Mouse (Mus musculus) frontal cortex, postnatal 14 days (tissue): ENCODE measurements around the gene Kyat3.

Experiments
- DNase-seq, 2 experiments: peaks; one replicate each; pipeline ENCODE4 v3.0.0; 2022; ENCODE audit warnings: low spot score in 2 of 2

Kyat3 gene

GRCm38 (mm10) chr3:142747673-142748072 is 46.8 kb downstream of the Kyat3 start:
- no peak for DNase-seq

- no peak for DNase-seq
These were observed 48.3 kb downstream of the Kyat3 start for GRCm38 (mm10) chr3:142749131-142749530.

- no peak for DNase-seq
These were observed 54.4 kb downstream of the Kyat3 start for GRCm38 (mm10) chr3:142755132-142755867.

GRCm38 (mm10) chr3:142757841-142758240 is 57.0 kb downstream of the Kyat3 start:
- DNase-seq: no peak

DNA sequence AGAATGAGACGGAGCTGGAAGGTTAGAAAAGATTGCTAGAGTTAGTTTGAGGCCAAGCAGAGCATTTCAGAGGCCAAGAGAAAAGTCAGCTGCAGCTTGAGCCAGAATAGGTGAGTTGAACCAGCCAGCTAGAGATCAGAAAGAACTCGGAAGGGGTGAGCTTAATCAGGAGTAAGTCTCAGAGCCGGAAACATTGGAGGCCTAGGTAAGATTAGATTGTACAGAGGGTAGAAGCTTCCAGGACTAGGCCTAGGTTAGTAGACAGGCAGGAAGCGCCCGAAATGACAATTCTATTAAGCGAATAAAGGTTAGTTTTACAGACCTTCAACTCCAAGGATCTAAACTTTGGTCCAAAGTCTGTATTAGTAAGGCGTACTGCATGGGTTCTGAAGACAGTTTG is 57.7 kb downstream of the Kyat3 start:
- no peak for DNase-seq

- DNase-seq: no peak
These were observed 59.5 kb downstream of the Kyat3 start for GRCm38 (mm10) chr3:142760356-142760755.

DNA sequence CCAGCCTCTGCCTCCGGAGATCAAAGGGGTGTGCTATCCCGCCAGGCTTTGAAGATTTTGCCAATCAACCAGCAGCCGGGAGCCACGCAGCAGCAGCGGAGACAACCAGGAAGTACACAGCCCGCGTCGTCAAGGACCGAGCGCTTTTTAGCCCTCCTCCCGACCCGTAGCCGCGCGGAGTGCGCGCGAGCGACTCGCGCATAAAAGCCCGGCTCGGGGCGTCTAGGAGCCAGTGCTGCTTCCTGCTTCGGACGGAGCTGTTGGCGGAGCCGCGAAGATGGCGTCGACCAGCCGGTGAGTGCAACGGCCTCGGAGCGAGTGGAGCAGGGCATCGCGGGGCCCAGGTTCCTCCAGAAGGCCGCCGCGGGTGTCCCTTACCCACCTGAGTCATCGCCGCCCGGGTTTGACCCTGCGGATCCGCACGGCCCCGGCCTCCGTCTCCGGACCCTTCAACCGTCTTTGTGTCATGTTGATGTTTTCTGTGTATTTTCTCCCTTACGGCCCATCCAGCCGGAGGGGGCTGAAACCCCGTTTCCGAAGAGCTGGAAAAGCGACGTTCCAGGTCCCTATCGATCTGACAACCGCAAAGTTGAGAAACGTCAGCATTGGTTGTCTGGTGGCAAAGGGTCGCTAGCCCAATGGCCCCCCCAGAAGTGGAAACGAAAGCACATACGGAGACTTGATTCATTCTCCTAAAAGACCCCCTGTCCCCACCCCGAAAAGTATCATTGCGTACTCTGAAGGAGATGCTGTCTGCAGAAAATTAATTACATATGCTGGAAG is 64.3 kb downstream of the Kyat3 start, which contains the start of gene Gtf2b:
Gtf2b (plus strand) TSS at position 51 of the 783 bp plus-strand sequence.
- DNase-seq: peak; percentile 84 to 88

DNA sequence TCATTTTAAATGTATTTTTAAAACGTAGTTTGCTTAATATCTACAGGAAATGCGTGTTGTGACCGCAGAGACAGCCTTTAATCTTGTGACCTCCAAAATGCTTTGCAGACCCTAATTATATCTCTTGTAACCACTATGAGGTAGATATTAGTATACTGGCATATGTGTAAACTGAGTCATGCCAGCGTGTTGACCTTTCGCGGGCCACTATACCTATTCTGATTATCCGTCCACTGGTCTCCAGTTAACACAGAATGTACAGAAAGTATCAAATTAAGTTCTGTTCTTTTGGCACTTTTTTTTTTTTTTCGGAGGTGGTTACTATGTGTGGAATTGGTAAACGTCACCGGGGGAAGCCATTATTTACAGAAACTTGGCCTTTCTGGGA is 64.9 kb downstream of the Kyat3 start:
- no peak for DNase-seq

GRCm38 (mm10) chr3:142768498-142768897 is 67.6 kb downstream of the Kyat3 start:
- no peak for DNase-seq

DNA sequence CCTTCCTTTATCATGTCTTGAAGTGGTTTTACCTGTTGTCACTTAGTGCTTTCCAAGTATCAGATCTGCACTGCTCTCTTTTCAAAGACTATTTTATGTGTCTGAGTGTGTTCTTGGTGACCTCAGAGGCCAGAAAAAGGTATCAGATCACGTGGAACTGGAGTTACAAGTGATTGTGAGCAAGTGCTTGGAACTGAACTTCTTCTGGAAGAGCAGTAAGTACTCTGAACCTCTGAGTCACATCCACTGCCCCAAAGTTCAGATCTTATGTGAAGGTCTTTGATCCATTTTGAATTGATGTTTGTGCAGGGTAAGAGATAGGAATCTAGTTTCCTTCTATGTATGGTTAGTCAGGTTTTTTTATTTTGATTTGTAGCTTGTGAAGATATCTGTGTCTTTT is 69.7 kb downstream of the Kyat3 start:
- DNase-seq: no peak

DNA sequence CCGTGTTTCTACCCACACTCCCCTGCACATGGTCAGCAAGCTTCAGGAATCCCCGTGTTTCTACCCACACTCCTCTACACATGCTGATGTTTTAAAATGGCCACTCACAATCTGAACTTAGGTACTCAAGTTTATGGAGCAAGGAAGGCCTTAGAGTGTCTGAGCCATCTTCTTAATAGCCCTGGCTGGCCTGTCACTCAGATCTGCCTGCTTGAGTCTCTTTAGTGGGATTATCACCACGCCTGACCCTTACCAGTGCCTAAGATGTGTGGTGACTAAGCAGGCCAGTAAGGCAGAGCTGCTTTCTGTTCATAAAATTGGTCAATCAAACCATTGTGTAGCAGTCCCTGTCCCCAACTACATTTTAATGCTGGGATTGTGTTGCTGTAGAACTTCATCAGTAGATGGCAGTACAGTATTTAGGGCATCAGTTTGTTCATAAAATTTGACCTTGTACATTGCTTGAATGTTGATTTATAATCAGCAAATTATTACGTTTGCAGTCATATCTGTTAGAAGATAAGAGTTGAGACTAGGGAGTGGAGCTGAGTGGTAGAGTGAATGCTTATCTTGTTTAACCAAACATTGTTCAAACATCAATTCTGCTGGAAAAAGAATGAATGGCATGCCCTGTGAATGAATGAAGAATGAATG is 72.8 kb downstream of the Kyat3 start:
- no peak for DNase-seq

DNA sequence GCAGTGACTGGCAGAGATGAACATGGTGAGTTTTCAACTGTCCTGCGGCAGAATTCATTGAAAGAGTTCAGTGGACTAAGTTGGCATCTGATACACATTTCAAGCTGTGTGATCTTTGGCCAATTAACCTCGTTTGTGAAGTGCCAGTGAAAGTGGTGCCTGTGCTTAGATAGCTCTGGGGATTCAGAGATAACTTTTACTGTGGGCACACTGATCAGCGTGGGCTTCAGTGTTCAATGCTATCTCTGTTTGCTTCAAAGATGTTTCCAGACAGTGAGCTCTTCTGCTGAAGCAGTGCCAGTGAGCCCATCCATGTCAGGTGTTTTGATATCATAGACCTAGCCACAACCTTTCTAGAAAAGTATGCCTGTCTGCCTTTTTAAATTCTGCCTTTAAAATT is 76.4 kb downstream of the Kyat3 start:
- DNase-seq: no peak

DNA sequence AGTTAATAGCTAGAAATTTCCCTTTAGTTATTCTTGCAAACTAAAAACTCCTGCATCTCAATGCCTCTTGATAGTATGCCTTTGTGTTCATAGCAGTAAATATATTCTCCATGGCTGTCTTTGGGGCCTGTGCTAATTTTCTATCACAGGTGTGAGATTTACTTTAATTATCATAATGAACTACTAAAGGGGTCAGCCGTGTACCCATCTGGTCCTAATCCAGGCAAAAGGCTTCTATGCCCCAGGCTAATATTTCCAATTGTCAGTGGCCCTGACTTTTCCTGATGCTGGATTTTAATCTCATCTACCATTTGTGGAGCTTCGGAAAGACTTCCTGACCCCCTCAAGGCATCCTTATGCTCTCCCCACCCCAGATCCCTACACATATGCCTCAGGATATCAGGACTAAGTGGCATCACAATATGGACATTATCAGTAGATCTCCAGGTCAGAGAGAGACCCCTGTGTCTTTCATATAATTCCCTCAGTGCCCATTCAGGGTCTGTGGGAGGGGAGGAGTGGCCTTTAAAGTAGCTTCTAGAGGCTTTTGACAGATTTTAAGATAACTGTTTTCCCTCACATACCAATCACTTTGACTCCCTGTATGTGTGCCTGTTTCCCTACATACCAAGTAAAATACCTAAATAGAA is 85.7 kb downstream of the Kyat3 start:
- DNase-seq: no peak

- DNase-seq: no peak
These were observed 94.7 kb downstream of the Kyat3 start for GRCm38 (mm10) chr3:142795587-142795986.
